Mouse (Mus musculus) hindbrain, embryonic 14.5 days (tissue): ENCODE measurements at regions not wholly inside any gene's neighbourhood (a gene's known extent, or its start where the extent isn't known, plus 50 kb on each side); places are given as distances from the start of the nearest gene placed in this dataset.

Experiments
- ATAC-seq: fragments of 200-750 bp; cut with Nextera tagmentation; 2 replicates; pipeline ENCODE4 v1.8.0; 2017; ENCODE audit warnings: moderate number of reproducible peaks, mild to moderate bottlenecking, moderate TSS enrichment, moderate library complexity; ENCODE audit not compliant: low FRiP score
- DNase-seq: peaks from one replicate; pipeline ENCODE4 v3.0.0-alpha.2; 2015; ENCODE audit warnings: low spot score
- H3K27ac ChIP-seq: fragments of 300-500 bp; sonication (generic); 2 replicates; pipeline ENCODE4 v1.5.1; 2014; ENCODE audit warnings: mild to moderate bottlenecking, moderate library complexity
- H3K27me3 ChIP-seq: fragments of 300-500 bp; sonication (generic); 2 replicates; pipeline ENCODE4 v1.6.1; 2014; ENCODE audit warnings: mild to moderate bottlenecking, low read length, mixed read lengths; ENCODE audit not compliant: control insufficient read depth, insufficient read depth
- H3K36me3 ChIP-seq: fragments of 300-500 bp; sonication (generic); replicated peaks from 2 replicates; pipeline ENCODE4 v1.6.1; 2014; ENCODE audit not compliant: control insufficient read depth, insufficient read depth
- H3K4me1 ChIP-seq: fragments of 300-500 bp; sonication (generic); replicated peaks from 2 replicates; pipeline ENCODE4 v1.6.1; 2014; ENCODE audit warnings: antibody characterized with exemption, low read length, mixed read lengths; ENCODE audit not compliant: control insufficient read depth, insufficient read depth
- H3K4me2 ChIP-seq: fragments of 300-500 bp; sonication (generic); replicated peaks from 2 replicates; pipeline ENCODE4 v1.6.1; 2014; ENCODE audit warnings: mild to moderate bottlenecking, moderate library complexity
- H3K4me3 ChIP-seq: fragments of 300-500 bp; sonication (generic); replicated peaks from 2 replicates; pipeline ENCODE4 v1.5.1; 2014; ENCODE audit warnings: mild to moderate bottlenecking, low read length
- H3K9ac ChIP-seq: fragments of 300-500 bp; sonication (generic); 2 replicates; pipeline ENCODE4 v1.6.1; 2014
- H3K9me3 ChIP-seq: fragments of 300-500 bp; sonication (generic); 2 replicates; pipeline ENCODE4 v1.6.1; 2016; ENCODE audit warnings: low read length; ENCODE audit not compliant: control insufficient read depth
- WGBS: fragments of 180-500 bp; shearing (Covaris S2); extraction: QIAGEN DNeasy Blood & Tissue Kit; methylation state at CpG from one replicate; pipeline ENCODE4 v1.1.7; 2014; 5-methylcytosine and 5-hydroxymethylcytosine counted together

- 81% methylated on average over 4 of the region's 4 CpGs for WGBS
- Histone ChIP-seq H3K9me3 (0 out of 2 replicates have a peak, but pooled peaks cover 4% of the 10 kb centered on the region), H3K4me3 (no peak overlapping the region)
These were observed 148.9 kb downstream of the Zfp706 start for GRCm38 (mm10) chr15:36858711-36859110.

GRCm38 (mm10) chr15:36857622-36858021 is 150.0 kb downstream of the Zfp706 start:
- no peak overlapping the region for H3K27ac ChIP-seq
- H3K36me3 ChIP-seq = no peaks in the 10 kb centered on the region
- no peak for DNase-seq
- H3K4me1 ChIP-seq = no peaks in the 10 kb centered on the region
- 0 out of 2 replicates have a peak, but pooled peaks cover 3% of the 10 kb centered on the region for H3K9me3 ChIP-seq
- no peaks in the 10 kb centered on the region for H3K27me3 ChIP-seq
- H3K4me2 ChIP-seq = no peak overlapping the region
- no peak overlapping the region for H3K9ac ChIP-seq
- H3K4me3 ChIP-seq = no peak overlapping the region
- WGBS = 61% methylated on average over 1 of the region's 1 CpGs
- ATAC-seq = no peak

More at GRCm38 (mm10) chr15:36858711-36859110, 148.9 kb downstream of the Zfp706 start:
- H3K9ac ChIP-seq = no peak overlapping the region
- H3K27ac ChIP-seq = no peak overlapping the region
- no peaks in the 10 kb centered on the region for H3K27me3 ChIP-seq
- no peaks in the 10 kb centered on the region for H3K36me3 ChIP-seq
- H3K4me2 ChIP-seq = no peak overlapping the region
- DNase-seq (no peak), ATAC-seq (no peak)
- no peaks in the 10 kb centered on the region for H3K4me1 ChIP-seq

- no peak for ATAC-seq
- Histone ChIP-seq H3K27me3 (no peaks in the 10 kb centered on the region), H3K9me3 (no peaks in the 10 kb centered on the region), H3K36me3 (no peaks in the 10 kb centered on the region), H3K4me2 (no peak overlapping the region), H3K9ac (no peak overlapping the region), H3K4me3 (no peak overlapping the region), H3K4me1 (no peaks in the 10 kb centered on the region), H3K27ac (no peak overlapping the region)
- DNase-seq = no peak
- 78% methylated on average over 7 of the region's 7 CpGs for WGBS
These were observed 151.9 kb downstream of the Zfp706 start for GRCm38 (mm10) chr15:36855550-36856131.

- Histone ChIP-seq H3K36me3 (no peaks in the 10 kb centered on the region), H3K9me3 (no peaks in the 10 kb centered on the region), H3K9ac (no peak overlapping the region), H3K27me3 (no peaks in the 10 kb centered on the region), H3K27ac (no peak overlapping the region), H3K4me3 (no peak overlapping the region), H3K4me1 (no peaks in the 10 kb centered on the region), H3K4me2 (no peak overlapping the region)
- ATAC-seq (no peak), DNase-seq (no peak)
- WGBS = 64% methylated on average over 6 of the region's 6 CpGs
These were observed 152.7 kb downstream of the Zfp706 start for GRCm38 (mm10) chr15:36854900-36855321.

- WGBS = 71% methylated on average over 6 of the region's 6 CpGs
- DNase-seq (no peak), ATAC-seq (no peak)
- Histone ChIP-seq H3K4me3 (no peak overlapping the region), H3K4me2 (no peak overlapping the region), H3K27ac (no peak overlapping the region), H3K9ac (no peak overlapping the region), H3K36me3 (no peaks in the 10 kb centered on the region), H3K27me3 (no peaks in the 10 kb centered on the region), H3K4me1 (no peaks in the 10 kb centered on the region), H3K9me3 (no peaks in the 10 kb centered on the region)
These were observed 155.2 kb downstream of the Zfp706 start for GRCm38 (mm10) chr15:36852229-36852821.

- Histone ChIP-seq H3K4me2 (no peak overlapping the region), H3K9me3 (no peaks in the 10 kb centered on the region), H3K27me3 (no peaks in the 10 kb centered on the region), H3K36me3 (no peaks in the 10 kb centered on the region), H3K9ac (no peak overlapping the region), H3K4me3 (no peak overlapping the region), H3K4me1 (peaks cover 4% of the 10 kb centered on the region; the same call in 1 of the 2 replicates), H3K27ac (no peak overlapping the region)
- 63% methylated on average over 5 of the region's 5 CpGs for WGBS
- DNase-seq = no peak
- ATAC-seq = no peak
These were observed 159.3 kb downstream of the Zfp706 start for GRCm38 (mm10) chr15:36848238-36848637.

GRCm38 (mm10) chr15:36846806-36847205 is 160.8 kb downstream of the Zfp706 start:
- Histone ChIP-seq H3K4me2 (no peak overlapping the region), H3K36me3 (no peaks in the 10 kb centered on the region), H3K4me1 (peaks cover 7% of the 10 kb centered on the region; the same call in 1 of the 2 replicates), H3K27me3 (no peaks in the 10 kb centered on the region), H3K9me3 (no peaks in the 10 kb centered on the region), H3K4me3 (no peak overlapping the region), H3K27ac (no peak overlapping the region), H3K9ac (no peak overlapping the region)
- no peak for DNase-seq
- ATAC-seq = no peak
- WGBS = 65% methylated on average over 9 of the region's 9 CpGs
